Mouse (Mus musculus) cerebellum, adult 2 months (tissue): ENCODE measurements around the gene Mrps23. TPM values are rescaled to one million over a fixed set of nuclear protein-coding genes. Genes with fewer than 3 reads are reported as not detected.

Source experiments
- DNase-seq, 2 experiments: peaks; one replicate each; pipeline ENCODE4 v3.0.0; 2021
- H3K27ac ChIP-seq: fragments of 200-500 bp; 2 replicates; pipeline ENCODE4 v1.5.1; 2012; ENCODE audit warnings: low read length, control low read depth, inconsistent platforms; ENCODE audit not compliant: insufficient read depth
- H3K27me3 ChIP-seq: fragments of 200-500 bp; 2 replicates; pipeline ENCODE4 v1.6.1; 2012; ENCODE audit warnings: inconsistent platforms, mild to moderate bottlenecking, low read length, moderate library complexity; ENCODE audit not compliant: control insufficient read depth, insufficient read depth
- H3K4me1 ChIP-seq: fragments of 200-500 bp; 2 replicates; pipeline ENCODE4 v1.6.1; 2011; ENCODE audit warnings: low read length; ENCODE audit not compliant: control insufficient read depth, insufficient read depth
- H3K4me3 ChIP-seq: fragments of 200-500 bp; replicated peaks from 2 replicates; pipeline ENCODE3; 2011; ENCODE audit warnings: mild to moderate bottlenecking, low read depth, low read length, control low read depth; ENCODE audit not compliant: insufficient read depth
- CTCF ChIP-seq: fragments of 200-500 bp; IDR thresholded peaks from 2 replicates; pipeline ENCODE4 v1.5.1; 2011; ENCODE audit warnings: low read depth, mild to moderate bottlenecking, control low read depth, low read length, moderate library complexity, borderline replicate concordance; ENCODE audit not compliant: insufficient read depth
- POLR2A ChIP-seq: fragments of 200-500 bp; IDR thresholded peaks from 2 replicates; pipeline ENCODE4 v1.6.1; 2011; ENCODE audit warnings: low read length, control low read depth, borderline replicate concordance; ENCODE audit not compliant: insufficient read depth
- WGBS: fragments of 180-500 bp; shearing (Covaris S2); methylation state at CpG from one replicate; pipeline ENCODE4 v1.1.7; 2018; 5-methylcytosine and 5-hydroxymethylcytosine counted together
- polyA plus RNA-seq: library from polyadenylated mRNA; depleted of rRNA; stranded (reverse); fragments of >200 nt; gene quantifications from 2 replicates; pipeline ENCODE4 v1.2.3, GENCODE M21; 2012

Mrps23 gene
- polyA plus RNA-seq, 1 experiment: 90.4 TPM

GRCm38 (mm10) chr11:88218155-88218554, 14.0 kb downstream of the Mrps23 start:
- no peak overlapping the region for H3K4me3 ChIP-seq
- 84% methylated on average over 6 of the region's 6 CpGs for WGBS
- no peaks in the 10 kb centered on the region for H3K27me3 ChIP-seq
- H3K27ac ChIP-seq: no peak overlapping the region
- DNase-seq: no peak
- TF ChIP-seq CTCF (no peak), POLR2A (no peak)
- H3K4me1 ChIP-seq: peaks cover 6% of the 10 kb centered on the region; the same call in 1 of the 2 replicates

- Histone ChIP-seq H3K27me3 (no peaks in the 10 kb centered on the region), H3K27ac (no peak overlapping the region), H3K4me3 (no peak overlapping the region), H3K4me1 (peaks cover 6% of the 10 kb centered on the region; the same call in 1 of the 2 replicates)
- no peak for DNase-seq
- TF ChIP-seq CTCF (no peak), POLR2A (no peak)
- WGBS: 77% methylated on average over 7 of the region's 7 CpGs
These were observed 14.4 kb downstream of the Mrps23 start for GRCm38 (mm10) chr11:88218586-88218985.

- no peak for DNase-seq
- Histone ChIP-seq H3K4me1 (peaks cover 6% of the 10 kb centered on the region), H3K4me3 (no peak overlapping the region), H3K27me3 (no peaks in the 10 kb centered on the region), H3K27ac (no peak overlapping the region)
- WGBS: 83% methylated on average over 15 of the region's 15 CpGs
- no peak for TF ChIP-seq POLR2A
These were observed 17.8 kb downstream of the Mrps23 start for GRCm38 (mm10) chr11:88221929-88222475.

- WGBS: 61% methylated on average over 17 of the region's 17 CpGs
- H3K4me3 ChIP-seq: no peak overlapping the region
- DNase-seq: peak in 1 of 2 experiments; percentile 36
- TF ChIP-seq POLR2A: no peak
- TF ChIP-seq CTCF: no peak
- H3K4me1 ChIP-seq: peaks cover 9% of the 10 kb centered on the region
- H3K27me3 ChIP-seq: no peaks in the 10 kb centered on the region
- H3K27ac ChIP-seq: no peak overlapping the region
These were observed 23.1 kb downstream of the Mrps23 start for GRCm38 (mm10) chr11:88227001-88227957.

- 51% methylated on average over 4 of the region's 4 CpGs for WGBS
- Histone ChIP-seq H3K4me3 (no peak overlapping the region), H3K27me3 (no peaks in the 10 kb centered on the region), H3K27ac (no peak overlapping the region), H3K4me1 (peaks cover 9% of the 10 kb centered on the region)
- DNase-seq: no peak
- TF ChIP-seq POLR2A: no peak
These were observed 27.1 kb downstream of the Mrps23 start for GRCm38 (mm10) chr11:88231213-88231790.

- no peaks in the 10 kb centered on the region for H3K27me3 ChIP-seq
- no peak overlapping the region for H3K4me3 ChIP-seq
- H3K4me1 ChIP-seq: no peaks in the 10 kb centered on the region
- TF ChIP-seq POLR2A: no peak
- no peak for TF ChIP-seq CTCF
- DNase-seq: no peak
- no peak overlapping the region for H3K27ac ChIP-seq
- 51% methylated on average over 17 of the region's 17 CpGs for WGBS
These were observed 29.6 kb downstream of the Mrps23 start for GRCm38 (mm10) chr11:88233528-88234427.

- no peaks in the 10 kb centered on the region for H3K27me3 ChIP-seq
- 69% methylated on average over 4 of the region's 4 CpGs for WGBS
- H3K27ac ChIP-seq: no peak overlapping the region
These were observed 30.6 kb downstream of the Mrps23 start for GRCm38 (mm10) chr11:88234789-88235188.

More at GRCm38 (mm10) chr11:88234789-88235188, 30.6 kb downstream of the Mrps23 start:
- Histone ChIP-seq H3K4me1 (no peaks in the 10 kb centered on the region), H3K4me3 (no peak overlapping the region)
- TF ChIP-seq POLR2A (no peak), CTCF (no peak)
- DNase-seq: no peak
